Mouse (Mus musculus) liver, adult 2 months (tissue): ENCODE results near the gene Skap1.

Experiments
- CTCF ChIP-seq: fragments of 200-500 bp; IDR thresholded peaks from 2 replicates; pipeline ENCODE4 v1.5.1; 2011; ENCODE audit warnings: low read depth, low read length, control low read depth
- POLR2A ChIP-seq: fragments of 200-500 bp; IDR thresholded peaks from 2 replicates; pipeline ENCODE4 v1.6.1; 2011; ENCODE audit warnings: low read length, control low read depth; ENCODE audit not compliant: insufficient read depth; ENCODE audit errors: extremely low read depth

- TF ChIP-seq CTCF = no peak
- TF ChIP-seq POLR2A = no peak
Measured at GRCm38 (mm10) chr11:96740796-96741195, 276.4 kb downstream of the Skap1 start.
